Mouse (Mus musculus) layer of hippocampus, adult 2 months (tissue): ENCODE results near the gene Jph4. TPM values are rescaled to one million over a fixed set of nuclear protein-coding genes. Genes with fewer than 3 reads are reported as not detected.

Source experiments
- DNase-seq, 2 experiments: peaks; one replicate each; pipeline ENCODE4 v3.0.0; 2022; ENCODE audit warnings: low spot score in 2 of 2
- H3K27ac ChIP-seq: fragments of 200-600 bp; 2 replicates; pipeline ENCODE4 v1.8.1; 2022
- H3K4me3 ChIP-seq: fragments of 200-600 bp; 2 replicates; pipeline ENCODE4 v1.8.1; 2022; ENCODE audit warnings: mild to moderate bottlenecking
- CTCF ChIP-seq: fragments of 200-600 bp; conservative IDR thresholded peaks from 2 replicates; pipeline ENCODE4 v1.8.1; 2022; ENCODE audit warnings: antibody characterized with exemption, mild to moderate bottlenecking, moderate library complexity
- long read RNA-seq, 2 experiments: library from polyadenylated mRNA; stranded (forward); transcript quantifications; one replicate each; pipeline ENCODE4 v2.0.0; 2021; ENCODE audit warnings: borderline mapping rate in 2 of 2
- total RNA-seq, 2 experiments: library from RNA; stranded (reverse); gene quantifications; 2 replicates each; pipeline ENCODE4 v1.2.3; 2021

Gene Jph4
- total RNA-seq: 100 to 1,000 TPM; 453 to 476 TPM
- long read RNA-seq, experiment 1, full-length matches to known transcripts: 121 of 303 reads
- long read RNA-seq, experiment 1, partial matches to known transcripts: 161 of 303 reads
- long read RNA-seq, experiment 1, other reads (novel, unspliced or antisense): 21 of 303 reads
- long read RNA-seq, experiment 2, full-length matches to known transcripts: 130 of 302 reads
- long read RNA-seq, experiment 2, partial matches to known transcripts: 170 of 302 reads
- long read RNA-seq, experiment 2, other reads (novel, unspliced or antisense): 2 of 302 reads

DNA sequence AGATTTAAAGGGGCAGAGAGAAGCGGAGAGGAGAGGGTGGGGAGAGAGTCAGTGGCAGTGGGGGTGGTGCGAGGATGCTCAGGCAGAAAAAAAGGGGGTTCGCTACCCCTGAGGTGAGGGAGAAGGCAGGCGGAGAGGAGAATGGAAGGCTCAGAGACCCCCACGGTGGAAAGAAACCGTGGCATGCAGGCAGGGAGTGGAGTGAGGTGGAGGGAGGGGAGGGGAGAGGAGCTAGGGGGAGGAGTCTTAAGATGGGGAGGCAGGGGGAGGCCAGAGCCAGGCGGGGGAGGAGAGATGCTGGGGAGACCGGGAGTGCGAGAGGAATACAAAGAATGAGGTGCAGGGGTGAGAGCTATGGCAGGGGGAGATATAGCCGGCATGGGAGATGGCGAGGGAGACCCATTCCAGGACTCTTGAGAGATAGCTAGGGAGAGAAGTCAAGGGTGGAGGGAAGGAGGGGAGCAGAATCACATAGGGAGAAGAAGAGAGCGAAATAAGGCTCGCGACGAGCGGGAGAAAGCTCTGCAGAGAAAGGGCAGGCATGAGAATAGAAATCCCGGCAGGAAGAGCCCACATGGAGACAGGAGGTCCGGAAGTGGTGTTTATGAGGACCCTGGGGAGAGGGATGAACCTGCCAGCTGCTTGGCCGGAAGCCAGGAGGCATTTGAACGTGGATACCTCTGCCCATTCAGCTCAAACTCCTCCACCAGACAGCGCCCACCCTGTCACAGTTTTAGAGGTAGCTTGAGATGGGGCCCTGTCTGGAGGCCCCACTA, at the start of gene Jph4:
Gene Jph4, minus strand, starts transcription at position 511 of the 776 bp plus-strand sequence.
- TF ChIP-seq CTCF: no peak
- H3K27ac ChIP-seq: peak within 1 kb of the TSS; percentile 96
- peak within 1 kb of the TSS; percentile 73 for H3K4me3 ChIP-seq
- DNase-seq: peak; percentile 75 to 85

- Histone ChIP-seq H3K4me3 (no peak overlapping the region), H3K27ac (no peak overlapping the region)
- no peak for DNase-seq
- no peak for TF ChIP-seq CTCF
Measured at GRCm38 (mm10) chr14:55164172-55164806, 47.6 kb upstream of the Jph4 start.

DNA sequence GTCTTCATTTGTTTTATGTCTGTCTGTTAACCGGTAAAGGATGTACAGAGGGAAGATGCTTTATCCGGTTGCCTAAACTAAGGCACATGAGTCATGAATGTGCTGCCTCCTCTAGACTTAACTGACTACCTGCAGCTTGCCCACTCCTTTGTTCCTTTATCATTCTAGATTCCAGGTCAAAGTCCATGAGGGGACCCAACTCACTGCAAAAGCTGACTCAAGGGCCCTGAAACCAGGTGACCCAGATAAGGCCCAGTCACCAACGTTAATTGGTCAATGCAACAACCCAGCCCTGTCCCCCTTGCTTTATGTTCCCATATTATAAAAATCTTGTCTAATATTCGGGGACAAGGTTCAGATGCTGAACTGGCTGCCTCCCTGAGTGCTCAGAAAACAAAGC, 45.4 kb upstream of the Jph4 start:
- no peak overlapping the region for H3K4me3 ChIP-seq
- no peak for DNase-seq
- no peak for TF ChIP-seq CTCF
- H3K27ac ChIP-seq: no peak overlapping the region

- Histone ChIP-seq H3K4me3 (peak overlapping the region; percentile 39), H3K27ac (no peak overlapping the region)
- peak; percentile 93 for TF ChIP-seq CTCF
- peak; percentile 73 to 83 for DNase-seq
Measured at GRCm38 (mm10) chr14:55161098-55161634, 44.4 kb upstream of the Jph4 start.

DNA sequence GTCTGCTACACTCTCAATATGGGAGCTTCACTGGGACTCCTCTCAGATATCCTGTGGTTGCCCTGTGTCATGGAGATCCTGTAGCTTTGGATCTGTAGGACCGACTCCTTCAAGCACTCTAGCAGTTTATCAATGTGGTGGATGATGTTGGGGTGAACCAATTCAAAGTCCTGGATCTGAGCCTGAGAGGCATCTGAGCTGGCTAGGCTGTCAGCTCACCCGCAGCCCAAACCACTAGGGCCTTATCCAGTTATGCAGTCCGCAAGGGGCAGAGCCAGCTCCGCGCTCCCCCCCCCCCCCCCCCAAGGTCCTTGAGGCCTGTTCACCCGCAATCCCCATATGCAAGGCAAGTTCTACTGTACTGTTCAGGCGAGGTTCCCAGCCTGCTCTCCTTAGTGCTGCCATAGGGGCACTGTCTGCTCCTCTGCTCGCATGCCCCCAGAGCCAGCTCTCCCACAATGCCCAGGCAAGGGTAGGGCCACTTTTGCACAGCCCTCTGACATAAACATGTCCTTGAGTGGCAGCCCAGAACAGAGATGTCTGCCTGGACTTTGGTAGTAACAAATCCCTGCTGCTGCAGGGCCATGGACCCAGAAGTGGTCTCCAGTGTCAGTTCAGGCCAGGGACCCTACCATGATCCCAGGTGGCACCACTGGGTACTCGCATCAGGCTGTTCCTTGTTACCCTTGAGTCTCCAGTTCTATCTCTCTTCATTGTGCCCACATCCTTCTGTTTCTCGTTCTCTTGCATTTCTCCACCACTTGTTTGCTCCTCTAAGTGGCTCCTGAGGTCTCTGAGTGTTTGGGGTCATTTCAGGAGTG, 43.7 kb upstream of the Jph4 start:
- H3K27ac ChIP-seq: no peak overlapping the region
- no peak overlapping the region for H3K4me3 ChIP-seq
- DNase-seq: no peak
- no peak for TF ChIP-seq CTCF

- no peak overlapping the region for H3K27ac ChIP-seq
- no peak for DNase-seq
- H3K4me3 ChIP-seq: no peak overlapping the region
- TF ChIP-seq CTCF: no peak
Measured at GRCm38 (mm10) chr14:55157322-55158065, 40.8 kb upstream of the Jph4 start.

DNA sequence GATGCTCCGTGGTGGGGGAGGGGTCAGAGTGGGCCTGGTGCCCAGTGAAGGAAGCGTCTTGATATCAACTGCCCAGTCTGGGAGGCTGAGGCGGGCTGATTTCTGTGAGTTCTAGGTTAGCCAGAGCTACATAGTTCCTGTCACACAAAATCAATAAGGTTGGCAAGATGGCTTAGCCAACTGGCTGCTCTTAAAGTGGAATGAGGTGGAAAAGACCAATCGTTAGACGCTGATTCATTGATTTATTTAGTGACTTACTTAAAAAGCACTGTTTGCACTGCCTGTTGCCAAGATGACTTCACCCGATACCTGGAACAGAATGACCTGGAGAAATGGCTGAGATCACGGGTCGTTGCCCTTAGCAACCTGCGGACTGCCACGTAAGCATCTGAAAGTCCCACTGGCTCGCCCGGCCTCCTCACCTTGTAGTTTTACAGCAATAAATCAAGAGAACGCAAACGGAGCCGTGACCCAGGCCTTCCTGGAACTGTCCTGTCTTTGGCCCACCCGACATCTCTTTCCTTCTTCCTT, 36.3 kb upstream of the Jph4 start:
- Histone ChIP-seq H3K27ac (no peak overlapping the region), H3K4me3 (no peak overlapping the region)
- no peak for DNase-seq
- no peak for TF ChIP-seq CTCF

- no peak for TF ChIP-seq CTCF
- Histone ChIP-seq H3K4me3 (no peak overlapping the region), H3K27ac (no peak overlapping the region)
- DNase-seq: no peak
Measured at GRCm38 (mm10) chr14:55152174-55152573, 35.4 kb upstream of the Jph4 start.

DNA sequence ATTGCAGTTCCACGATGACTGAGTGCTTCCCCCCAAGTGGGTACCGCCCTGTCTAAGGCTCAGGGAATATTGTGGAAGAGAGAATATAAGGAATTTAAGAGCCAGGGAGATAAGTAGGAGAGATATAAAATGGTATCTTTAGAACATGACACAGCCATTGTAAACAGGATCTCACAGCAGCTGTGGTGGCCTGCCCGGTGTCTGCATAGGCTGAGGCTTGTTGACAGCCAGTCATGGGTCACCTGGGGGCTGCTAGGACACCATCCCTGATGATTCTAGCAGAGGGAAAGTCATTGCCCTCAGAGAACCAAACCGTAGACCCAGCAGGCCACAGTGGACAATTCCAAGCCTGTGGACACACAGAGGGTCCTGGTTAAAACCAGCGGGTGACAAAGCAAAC, 34.2 kb upstream of the Jph4 start:
- TF ChIP-seq CTCF: no peak
- Histone ChIP-seq H3K4me3 (no peak overlapping the region), H3K27ac (no peak overlapping the region)
- DNase-seq: no peak

DNA sequence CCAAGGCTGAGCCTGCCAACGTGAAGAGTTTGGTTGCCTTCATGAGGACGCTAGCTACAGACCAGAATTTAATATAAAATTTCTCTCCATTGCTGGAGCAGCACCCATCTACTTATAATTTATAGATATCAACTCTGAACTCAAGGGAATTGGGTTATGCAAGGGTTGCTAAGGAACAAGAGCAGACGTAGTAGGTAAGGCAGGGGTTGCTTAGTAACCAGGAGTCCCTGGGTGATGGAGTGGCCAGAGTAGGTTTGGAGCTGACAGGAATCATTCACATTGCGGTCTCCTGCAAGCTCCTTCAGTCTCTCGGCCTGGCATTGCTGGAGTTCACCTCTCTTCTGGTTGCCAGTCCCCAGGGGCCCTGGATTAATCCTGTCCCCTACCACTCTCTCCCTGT, 32.3 kb upstream of the Jph4 start:
- no peak for TF ChIP-seq CTCF
- Histone ChIP-seq H3K27ac (peak overlapping the region; percentile 77), H3K4me3 (no peak overlapping the region)
- peak in 1 of 2 experiments; percentile 36 for DNase-seq

DNA sequence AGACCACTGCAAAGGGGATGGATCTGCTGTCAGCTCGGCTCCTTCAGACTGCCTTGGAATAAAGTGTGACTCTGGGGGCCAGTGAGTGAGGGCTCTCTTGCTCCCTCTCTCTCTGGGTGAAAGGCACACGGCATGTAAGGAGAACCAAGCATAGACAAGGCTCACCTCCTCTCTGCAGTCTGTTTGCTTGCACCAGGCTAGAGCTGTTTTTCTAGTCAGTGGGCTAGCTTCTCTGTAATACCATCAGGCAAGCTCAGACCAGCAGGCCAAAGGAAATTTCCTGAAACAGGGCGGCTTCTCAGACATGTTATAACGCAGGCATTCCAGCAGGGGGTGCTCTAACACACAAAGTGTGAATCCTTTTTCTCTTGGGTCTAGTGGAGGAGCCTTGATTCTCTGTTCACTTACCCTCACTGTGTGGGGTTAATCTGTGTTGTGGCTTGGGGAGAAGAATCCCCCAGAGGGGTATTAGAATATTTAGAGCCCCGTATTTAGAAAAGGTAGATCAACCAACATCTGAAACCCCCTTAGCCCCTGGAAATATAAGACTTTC, 31.7 kb upstream of the Jph4 start:
- peak; percentile 75 to 88 for DNase-seq
- Histone ChIP-seq H3K27ac (peak overlapping the region; percentile 77), H3K4me3 (no peak overlapping the region)
- TF ChIP-seq CTCF: peak; percentile 93
